Mouse (Mus musculus): ENCODE data around the gene Myom3.

GRCm38 (mm10) chr4:135819826-135820526 lies 60.5 kb downstream of the Myom3 start:
- TF ChIP-seq CTCF (IDR thresholded peaks at IDR 0.05; ENCODE audit: low read depth, low read length), result no peak
- TF ChIP-seq POLR2A (IDR thresholded peaks at IDR 0.05; ENCODE audit: borderline replicate concordance, low read depth, low read length), result no peak

Measured in bone marrow macrophage, adult 2 months (primary cell).